Mouse (Mus musculus) testis, adult 2 months (tissue): ENCODE results near the gene Snap47. TPM values are rescaled to one million over a fixed set of nuclear protein-coding genes. Genes with fewer than 3 reads are reported as not detected.

Source experiments
- H3K27ac ChIP-seq: fragments of 200-500 bp; 2 replicates; pipeline ENCODE4 v1.5.1; 2012; ENCODE audit warnings: low read depth, low read length; ENCODE audit not compliant: control insufficient read depth, insufficient read depth
- H3K27me3 ChIP-seq: fragments of 200-500 bp; 2 replicates; pipeline ENCODE4 v1.6.1; 2012; ENCODE audit warnings: mild to moderate bottlenecking, low read length, moderate library complexity; ENCODE audit not compliant: control insufficient read depth, insufficient read depth
- H3K36me3 ChIP-seq: fragments of 200-500 bp; 2 replicates; pipeline ENCODE4 v1.6.1; 2012; ENCODE audit warnings: mild to moderate bottlenecking, low read length; ENCODE audit not compliant: control insufficient read depth, insufficient read depth
- H3K4me1 ChIP-seq: fragments of 200-500 bp; 2 replicates; pipeline ENCODE4 v1.6.1; 2012; ENCODE audit warnings: low read length; ENCODE audit not compliant: control insufficient read depth, insufficient read depth
- H3K4me3 ChIP-seq: fragments of 200-500 bp; 2 replicates; pipeline ENCODE4 v1.5.1; 2012; ENCODE audit warnings: low read depth, mild to moderate bottlenecking, low read length, moderate library complexity, mixed read lengths; ENCODE audit not compliant: control insufficient read depth
- CTCF ChIP-seq: fragments of 200-500 bp; IDR thresholded peaks from 2 replicates; pipeline ENCODE4 v1.5.1; 2012; ENCODE audit warnings: low read depth, mild to moderate bottlenecking, inconsistent platforms, low read length, moderate library complexity; ENCODE audit not compliant: control insufficient read depth, insufficient read depth, insufficient replicate concordance
- POLR2A ChIP-seq: fragments of 200-500 bp; IDR thresholded peaks from 2 replicates; pipeline ENCODE4 v1.6.1; 2012; ENCODE audit warnings: low read depth, mild to moderate bottlenecking, inconsistent platforms, low read length, moderate library complexity; ENCODE audit not compliant: control insufficient read depth
- polyA plus RNA-seq: library from polyadenylated mRNA; depleted of rRNA; stranded (reverse); fragments of >200 nt; gene quantifications from 2 replicates; pipeline ENCODE4 v1.2.3, GENCODE M21; 2012

Gene Snap47
- polyA plus RNA-seq, 1 experiment = 22.6 TPM

- no peak overlapping the region for H3K27ac ChIP-seq
- no peaks in the 10 kb centered on the region for H3K4me1 ChIP-seq
- H3K36me3 ChIP-seq = no peaks in the 10 kb centered on the region; the same call in 1 of the 2 replicates
- no peaks in the 10 kb centered on the region for H3K27me3 ChIP-seq
- TF ChIP-seq POLR2A (no peak), CTCF (no peak)
- no peak overlapping the region for H3K4me3 ChIP-seq
Measured at GRCm38 (mm10) chr11:59405761-59406160, 45.2 kb downstream of the Snap47 start.

GRCm38 (mm10) chr11:59400876-59401275 lies 50.1 kb downstream of the Snap47 start:
- no peaks in the 10 kb centered on the region for H3K36me3 ChIP-seq
- no peak overlapping the region for H3K4me3 ChIP-seq
- no peak overlapping the region for H3K27ac ChIP-seq
- H3K4me1 ChIP-seq = no peaks in the 10 kb centered on the region; the same call in none of the 2 replicates
- H3K27me3 ChIP-seq = no peaks in the 10 kb centered on the region
- TF ChIP-seq POLR2A (no peak), CTCF (no peak)

- Histone ChIP-seq H3K4me3 (no peak overlapping the region), H3K4me1 (no peaks in the 10 kb centered on the region; the same call in none of the 2 replicates), H3K36me3 (no peaks in the 10 kb centered on the region), H3K27ac (no peak overlapping the region), H3K27me3 (no peaks in the 10 kb centered on the region)
- TF ChIP-seq POLR2A = no peak
- no peak for TF ChIP-seq CTCF
Measured at GRCm38 (mm10) chr11:59399830-59400229, 51.2 kb downstream of the Snap47 start.

GRCm38 (mm10) chr11:59397536-59398371 lies 53.2 kb downstream of the Snap47 start:
- TF ChIP-seq POLR2A (no peak), CTCF (no peak)
- no peaks in the 10 kb centered on the region; the same call in none of the 2 replicates for H3K4me1 ChIP-seq
- H3K27ac ChIP-seq = no peak overlapping the region

GRCm38 (mm10) chr11:59394451-59394850 lies 56.5 kb downstream of the Snap47 start:
- TF ChIP-seq POLR2A (no peak), CTCF (no peak)
- H3K4me3 ChIP-seq = no peak overlapping the region
- H3K36me3 ChIP-seq = no peaks in the 10 kb centered on the region
- no peaks in the 10 kb centered on the region for H3K27me3 ChIP-seq
- no peaks in the 10 kb centered on the region; the same call in none of the 2 replicates for H3K4me1 ChIP-seq
- H3K27ac ChIP-seq = no peak overlapping the region

More at GRCm38 (mm10) chr11:59397536-59398371, 53.2 kb downstream of the Snap47 start:
- no peaks in the 10 kb centered on the region for H3K36me3 ChIP-seq
- no peaks in the 10 kb centered on the region for H3K27me3 ChIP-seq
- H3K4me3 ChIP-seq = no peak overlapping the region

DNA sequence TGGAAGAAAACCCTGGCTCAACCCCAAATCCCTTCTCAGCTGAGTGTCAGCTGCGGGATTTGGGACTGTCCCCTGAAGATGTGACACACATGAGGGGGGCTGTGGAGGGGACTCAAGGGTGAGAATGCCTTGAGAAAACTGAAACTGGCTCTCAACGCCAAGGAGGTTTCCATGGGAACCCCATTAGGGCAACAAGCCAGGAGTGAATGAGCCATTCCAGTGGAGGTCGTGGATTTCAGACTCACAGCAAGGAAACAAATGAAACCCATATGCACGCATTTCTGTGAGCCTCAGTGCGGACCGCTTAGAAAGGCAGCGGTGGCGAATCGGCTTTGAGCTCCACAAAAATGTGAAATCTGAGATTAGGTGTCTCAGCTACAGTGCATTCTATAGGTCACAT lies 57.4 kb downstream of the Snap47 start:
- H3K27me3 ChIP-seq = no peaks in the 10 kb centered on the region
- H3K4me3 ChIP-seq = no peak overlapping the region
- TF ChIP-seq CTCF (no peak), POLR2A (no peak)
- H3K4me1 ChIP-seq = no peaks in the 10 kb centered on the region; the same call in none of the 2 replicates
- no peaks in the 10 kb centered on the region for H3K36me3 ChIP-seq
- no peak overlapping the region for H3K27ac ChIP-seq

DNA sequence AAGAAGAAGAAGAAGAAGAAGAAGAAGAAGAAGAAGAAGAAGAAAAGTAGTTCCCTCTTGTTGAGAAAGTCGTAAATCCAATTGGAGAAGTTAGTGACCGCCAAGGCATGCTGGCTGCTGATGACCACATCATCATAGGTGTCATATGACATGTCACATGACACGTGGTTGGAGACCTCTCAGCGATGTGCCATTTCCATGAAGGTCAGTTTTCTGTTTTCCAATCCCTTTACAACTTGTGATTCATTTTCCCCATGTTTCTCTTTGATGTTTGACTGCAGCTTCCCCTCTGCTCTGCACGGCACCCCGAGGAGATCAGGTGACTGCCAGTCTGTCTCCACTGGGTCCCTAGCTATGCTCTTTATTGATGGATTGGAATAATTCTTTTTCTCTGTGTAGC lies 58.7 kb downstream of the Snap47 start:
- no peaks in the 10 kb centered on the region for H3K36me3 ChIP-seq
- no peak overlapping the region for H3K4me3 ChIP-seq
- H3K4me1 ChIP-seq = no peaks in the 10 kb centered on the region; the same call in 1 of the 2 replicates
- TF ChIP-seq POLR2A = no peak
- TF ChIP-seq CTCF = no peak
- no peak overlapping the region for H3K27ac ChIP-seq
- H3K27me3 ChIP-seq = no peaks in the 10 kb centered on the region

GRCm38 (mm10) chr11:59390470-59390869 lies 60.5 kb downstream of the Snap47 start:
- no peak overlapping the region for H3K27ac ChIP-seq
- no peak for TF ChIP-seq CTCF
- TF ChIP-seq POLR2A = no peak
- no peaks in the 10 kb centered on the region for H3K36me3 ChIP-seq
- no peak overlapping the region for H3K4me3 ChIP-seq
- no peaks in the 10 kb centered on the region for H3K4me1 ChIP-seq
- no peaks in the 10 kb centered on the region for H3K27me3 ChIP-seq
